Mouse (Mus musculus) thymus, adult 2 months (tissue): ENCODE results near the gene Cbln1.

ENCODE experiments used
- CTCF ChIP-seq: fragments of 200-500 bp; IDR thresholded peaks from 2 replicates; pipeline ENCODE4 v1.5.1; 2012; ENCODE audit warnings: mild to moderate bottlenecking, control low read depth, low read length, moderate library complexity, borderline replicate concordance; ENCODE audit not compliant: control insufficient read depth, poor library complexity, insufficient read depth; ENCODE audit errors: extremely low read depth
- POLR2A ChIP-seq: fragments of 200-500 bp; IDR thresholded peaks from 2 replicates; pipeline ENCODE4 v1.6.1; 2012; ENCODE audit warnings: mild to moderate bottlenecking, low read length, control low read depth, moderate library complexity; ENCODE audit not compliant: control insufficient read depth, poor library complexity, insufficient read depth; ENCODE audit errors: extremely low read depth

DNA sequence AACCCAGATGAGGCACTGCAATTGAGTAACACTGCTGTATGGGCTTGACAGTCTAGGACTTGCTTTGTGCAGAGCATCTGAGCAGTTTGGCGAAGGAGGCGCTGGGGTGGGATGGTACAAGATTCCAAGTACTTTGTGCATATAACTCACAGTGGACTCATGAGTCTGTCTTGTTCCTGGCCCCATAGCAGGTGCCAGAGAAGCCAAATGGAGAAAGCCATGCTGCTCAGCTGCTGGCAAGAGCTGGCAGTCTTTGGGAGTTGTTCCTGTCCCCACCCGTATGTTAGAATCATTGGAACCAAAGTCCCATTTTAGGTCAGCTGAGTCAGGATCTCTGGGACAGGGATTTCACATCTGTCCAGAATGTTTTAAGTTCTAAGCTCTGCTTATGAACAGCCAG is 44.7 kb upstream of the Cbln1 start:
- TF ChIP-seq CTCF (no peak), POLR2A (no peak)
